Mouse (Mus musculus): ENCODE data around the gene Rnf207.

- TF ChIP-seq POLR2A (IDR thresholded peaks at IDR 0.05; ENCODE audit: control insufficient read depth, extremely low read depth, insufficient read depth, low read length, poor library complexity) (no peak), CTCF (IDR thresholded peaks at IDR 0.05; ENCODE audit: borderline replicate concordance, control insufficient read depth, extremely low read depth, insufficient read depth, low read length, poor library complexity) (no peak)
Measured at GRCm38 (mm10) chr4:152296371-152296770, 22.4 kb downstream of the Rnf207 start.
